Mouse (Mus musculus) megakaryocyte, embryonic 14.5 days (primary cell): Measurements from ENCODE around the gene Anpep.

Source experiments
- FLI1 ChIP-seq: IDR thresholded peaks from 2 replicates; pipeline ENCODE4 v1.6.1; 2012; ENCODE audit warnings: low read length, inconsistent platforms, mixed read lengths
- GATA1 ChIP-seq: IDR thresholded peaks from 3 replicates; pipeline ENCODE4 v1.6.1; 2012; ENCODE audit warnings: mixed read lengths, low read length, inconsistent platforms, borderline replicate concordance

GRCm38 (mm10) chr7:79860811-79861210, at the start of gene Anpep:
- TF ChIP-seq GATA1 (no peak), FLI1 (no peak)
